Mouse (Mus musculus): ENCODE measurements at regions not wholly inside any gene's neighbourhood (a gene's known extent, or its start where the extent isn't known, plus 50 kb on each side); places are given as distances from the start of the nearest gene placed in this dataset.

- TF ChIP-seq GATA1 (IDR thresholded peaks at IDR 0.05; ENCODE audit: borderline replicate concordance, low read length): no peak
- no peak for TF ChIP-seq FLI1 (IDR thresholded peaks at IDR 0.05; ENCODE audit: low read length)
These were observed 564.8 kb downstream of the Ttll7 start for GRCm38 (mm10) chr3:147416926-147417325.

All from megakaryocyte, embryonic 14.5 days (primary cell).